Comparison of ENCODE assay signal across 8 mouse cellular contexts in genomic region chr9:72530237-72530636, GRCm38 (mm10). TPM values are rescaled to one million over a fixed set of nuclear protein-coding genes. Genes with fewer than 3 reads are reported as not detected.
A peak's percentile ranks its signal among the peaks of the same experiment; 100 is the strongest.
DNase-seq lines count a peak whose midpoint lies in the region; ATAC-seq and TF ChIP-seq lines count a peak whose summit lies in the region.

No protein-coding gene starts in this region.

- peak overlapping the region; percentile 72 for H3K4me2 ChIP-seq in CH12.LX (ENCODE audit: insufficient read depth, low read depth, poor library complexity, severe bottlenecking)
- H3K4me2 ChIP-seq in heart, embryonic 13.5 days: peak overlapping the region; percentile 75
- peak overlapping the region; percentile 92 for H3K4me2 ChIP-seq in liver, embryonic 16.5 days (ENCODE audit: low read depth, low read length)
- H3K4me2 ChIP-seq in neural tube, embryonic 14.5 days (ENCODE audit: low read depth, low read length): peak overlapping the region; percentile 53; the same call in 1 of the 2 replicates

- dilution Hi-C loops in CH12.LX (cut with MboI; ENCODE audit: extremely low pct_ligation_motif_present, extremely low pct_unique_long_range_greater_than_20kb, low sequenced_read_pairs): no loop called here

- H3K36me3 ChIP-seq in CH12.LX (replicated peaks in 1 of 2; ENCODE audit: control insufficient read depth in 1 of 2, insufficient read depth in 1 of 2, low read length in 1 of 2): peaks cover 0 to 7% of the 10 kb centered on the region in 2 experiments
- H3K36me3 ChIP-seq in heart, embryonic 13.5 days: no peaks in the 10 kb centered on the region
- H3K36me3 ChIP-seq in liver, embryonic 16.5 days (ENCODE audit: control insufficient read depth, insufficient read depth): no peaks in the 10 kb centered on the region
- H3K36me3 ChIP-seq in neural tube, embryonic 14.5 days (ENCODE audit: control insufficient read depth, insufficient read depth, low read length): no peaks in the 10 kb centered on the region
- H3K36me3 ChIP-seq in testis, adult 2 months (ENCODE audit: control insufficient read depth, insufficient read depth, low read length): no peaks in the 10 kb centered on the region

- H3K79me2 ChIP-seq in CH12.LX (replicated peaks; ENCODE audit: control insufficient read depth, extremely low read depth, insufficient read depth, poor library complexity, severe bottlenecking): peaks cover 15% of the 10 kb centered on the region

- peak; percentile 70 for TF ChIP-seq EP300 in CH12.LX (IDR thresholded peaks at IDR 0.05; ENCODE audit: low read length)

- H3K4me1 ChIP-seq in CH12.LX (ENCODE audit: control insufficient read depth in 1 of 2, insufficient read depth in 2 of 2): peaks cover 0 to 36% of the 10 kb centered on the region in 2 experiments; a peak in 3 of 4 replicates
- H3K4me1 ChIP-seq in heart, embryonic 13.5 days: peaks cover 19% of the 10 kb centered on the region
- H3K4me1 ChIP-seq in liver, embryonic 16.5 days (ENCODE audit: control insufficient read depth, low read depth, low read length): peaks cover 16% of the 10 kb centered on the region
- peaks cover 14% of the 10 kb centered on the region for H3K4me1 ChIP-seq in neural tube, embryonic 14.5 days (ENCODE audit: control insufficient read depth, insufficient read depth, low read length)
- peaks cover 12% of the 10 kb centered on the region for H3K4me1 ChIP-seq in testis, adult 2 months (ENCODE audit: control insufficient read depth, insufficient read depth, low read length)

- peak; percentile 98 for DNase-seq in CH12.LX (ENCODE audit: extremely low read depth)
- peak; percentile 96 for DNase-seq in brain, embryonic 14.5 days (ENCODE audit: low read depth)
- DNase-seq in large intestine, adult 2 months (ENCODE audit: low read depth, low spot score): peak; percentile 88

- no peaks in the 10 kb centered on the region for H3K27me3 ChIP-seq in CH12.LX (replicated peaks)
- no peaks in the 10 kb centered on the region for H3K27me3 ChIP-seq in heart, embryonic 13.5 days (replicated peaks)
- H3K27me3 ChIP-seq in liver, embryonic 16.5 days (ENCODE audit: control insufficient read depth, insufficient read depth, low read depth, low read length): no peaks in the 10 kb centered on the region
- H3K27me3 ChIP-seq in neural tube, embryonic 14.5 days (ENCODE audit: control insufficient read depth, insufficient read depth, low read length): no peaks in the 10 kb centered on the region
- no peaks in the 10 kb centered on the region for H3K27me3 ChIP-seq in testis, adult 2 months (ENCODE audit: control insufficient read depth, insufficient read depth, low read length)

- peak overlapping the region; percentile 94 for H3K9ac ChIP-seq in CH12.LX (ENCODE audit: insufficient read depth, low read depth)
- H3K9ac ChIP-seq in heart, embryonic 13.5 days: no peak overlapping the region
- no peak overlapping the region for H3K9ac ChIP-seq in liver, embryonic 16.5 days (ENCODE audit: low read depth, low read length)
- no peak overlapping the region for H3K9ac ChIP-seq in neural tube, embryonic 14.5 days (replicated peaks; ENCODE audit: low read depth, low read length)

- TF ChIP-seq POLR2A in CH12.LX (IDR thresholded peaks at IDR 0.05; ENCODE audit: low read depth, low read length): peak; percentile 62
- TF ChIP-seq POLR2A in brain, embryonic 14.5 days (IDR thresholded peaks at IDR 0.05; ENCODE audit: borderline replicate concordance, extremely low read depth, insufficient read depth, insufficient read length, poor library complexity, severe bottlenecking): no peak
- peak; percentile 40; the same call in 1 of the 2 replicates for TF ChIP-seq POLR2A in testis, adult 2 months (IDR thresholded peaks at IDR 0.05; ENCODE audit: control insufficient read depth, low read depth, low read length)

- H3K4me3 ChIP-seq in CH12.LX (replicated peaks in 1 of 3; ENCODE audit: low read depth in 2 of 3, low read length in 2 of 3, poor library complexity in 1 of 3): peak overlapping the region; percentile 42 to 94 (median 50)
- no peak overlapping the region for H3K4me3 ChIP-seq in heart, embryonic 13.5 days
- peak overlapping the region; percentile 11; the same call in 1 of the 2 replicates for H3K4me3 ChIP-seq in liver, embryonic 16.5 days (ENCODE audit: low read depth, low read length)
- no peak overlapping the region for H3K4me3 ChIP-seq in neural tube, embryonic 14.5 days (ENCODE audit: low read depth, low read length)
- peak overlapping the region; percentile 35; the same call in 1 of the 2 replicates for H3K4me3 ChIP-seq in testis, adult 2 months (ENCODE audit: control insufficient read depth, low read depth, low read length)

- peak; percentile 95 to 100 for TF ChIP-seq CTCF in CH12.LX (conservative IDR thresholded peaks at IDR 0.05 in 1 of 2, IDR thresholded peaks at IDR 0.05 in 1 of 2; ENCODE audit: low read depth in 2 of 2, low read length in 2 of 2)
- TF ChIP-seq CTCF in brain, embryonic 14.5 days (IDR thresholded peaks at IDR 0.05; ENCODE audit: borderline replicate concordance, extremely low read depth, insufficient read depth, insufficient read length): peak; percentile 100
- TF ChIP-seq CTCF in testis, adult 2 months (IDR thresholded peaks at IDR 0.05; ENCODE audit: control insufficient read depth, insufficient read depth, insufficient replicate concordance, low read depth, low read length): peak; percentile 98

- ATAC-seq in erythroid progenitor cell, adult 5-6 weeks (replicated peaks; ENCODE audit: low FRiP score, poor library complexity, severe bottlenecking): peak; percentile 85
- ATAC-seq in heart, embryonic 13.5 days (ENCODE audit: extremely low read depth, insufficient number of reproducible peaks, low FRiP score, low TSS enrichment): no peak
- 0 out of 2 replicates have a peak, but pooled peaks have one; percentile 17 for ATAC-seq in liver, embryonic 16.5 days (ENCODE audit: low read depth)
- no peak for ATAC-seq in neural tube, embryonic 14.5 days (ENCODE audit: low read depth)

- WGBS in heart, embryonic 13.5 days: 2% methylated on average over 12 of the region's 12 CpGs
- under 1% methylated on average over 12 of the region's 12 CpGs for WGBS in large intestine, adult 2 months
- WGBS in liver, embryonic 16.5 days (ENCODE audit: insufficient replicate concordance): under 1% methylated on average over 12 of the region's 12 CpGs
- under 1% methylated on average over 12 of the region's 12 CpGs for WGBS in neural tube, embryonic 14.5 days

- H3K9me3 ChIP-seq in CH12.LX (replicated peaks; ENCODE audit: low read length): no peaks in the 10 kb centered on the region
- H3K9me3 ChIP-seq in heart, embryonic 13.5 days: no peaks in the 10 kb centered on the region
- H3K9me3 ChIP-seq in liver, embryonic 16.5 days (replicated peaks; ENCODE audit: control insufficient read depth, low read length): no peaks in the 10 kb centered on the region
- no peaks in the 10 kb centered on the region for H3K9me3 ChIP-seq in neural tube, embryonic 14.5 days (ENCODE audit: control insufficient read depth, low read length)

- TF ChIP-seq RAD21 in CH12.LX (IDR thresholded peaks at IDR 0.05; ENCODE audit: low read depth, low read length): peak; percentile 62

- in situ Hi-C loops in CH12.LX (cut with MboI; ENCODE audit: low pct_ligation_motif_present, low pct_unique_long_range_greater_than_20kb, low sequenced_read_pairs): no loop called here

- no peak overlapping the region for H3K27ac ChIP-seq in CH12.LX (ENCODE audit: insufficient read depth, low read depth)
- H3K27ac ChIP-seq in heart, embryonic 13.5 days (replicated peaks): no peak overlapping the region
- H3K27ac ChIP-seq in liver, embryonic 16.5 days (ENCODE audit: low read length): no peak overlapping the region; the same call in 1 of the 2 replicates
- H3K27ac ChIP-seq in neural tube, embryonic 14.5 days (ENCODE audit: low read depth, low read length): no peak overlapping the region
- H3K27ac ChIP-seq in testis, adult 2 months (ENCODE audit: control insufficient read depth, insufficient read depth, low read depth, low read length): peak overlapping the region; percentile 66; the same call in 1 of the 2 replicates

TF ChIP-seq in CH12.LX, 34 proteins besides CTCF, POLR2A, EP300 and RAD21 (continues in another document):
- TF ChIP-seq SIN3A (IDR thresholded peaks at IDR 0.05; ENCODE audit: low read length) (peak; percentile 98), MXI1 (IDR thresholded peaks at IDR 0.05; ENCODE audit: low read depth, low read length) (peak; percentile 95), ZC3H11A (IDR thresholded peaks at IDR 0.05; ENCODE audit: low read depth, low read length) (peak; percentile 42; the same call in 1 of the 2 replicates), ETS1 (conservative IDR thresholded peaks at IDR 0.05; ENCODE audit: low read depth, low read length) (peak; percentile 59), ZKSCAN1 (IDR thresholded peaks at IDR 0.05; ENCODE audit: borderline replicate concordance, low read depth, low read length) (no peak), TBP (conservative IDR thresholded peaks at IDR 0.05; ENCODE audit: low read depth, low read length) (peak; percentile 94)

RNA-seq across cellular contexts. Expression of gene Rfx7, which starts 1.8 kb away (rescaled TPM):
- total RNA-seq in CH12.LX (2012; rRNA removed) (18.4 and 21.0 TPM in 2 replicates), CH12.LX (2014; rRNA removed) (27.3 and 30.0 TPM in 2 replicates)
- polyA plus RNA-seq in CH12.LX (2012; ENCODE audit: insufficient read length, low read depth): 42.2 and 49.9 TPM in 2 replicates
- polyA plus RNA-seq in brain, embryonic 14.5 days (2012; rRNA removed): 23.3 and 36.9 TPM in 2 replicates
- total RNA-seq in erythroid progenitor cell, adult 5-6 weeks (2015; ENCODE audit: low replicate concordance): 13.8 and 17.3 TPM in 2 replicates
- total RNA-seq in erythroid progenitor cell, adult 5-6 weeks (2017; ENCODE audit: low replicate concordance): 4.5 and 5.4 TPM in 2 replicates
- 6.1 TPM in 2 replicates for polyA plus RNA-seq in heart, embryonic 13.5 days (2015; fragmentation: Nextera tagmentation; extraction: Ambion mirVana)
- 4.5 and 8.2 TPM in 2 replicates for polyA plus RNA-seq in large intestine, adult 2 months (2012; rRNA removed)
- polyA plus RNA-seq in liver, embryonic 16.5 days (2015; fragmentation: Nextera tagmentation; extraction: Ambion mirVana): 2.1 and 2.5 TPM in 2 replicates
- polyA plus RNA-seq in neural tube, embryonic 14.5 days (2014; fragmentation: Nextera tagmentation; extraction: Ambion mirVana): 27.5 and 29.9 TPM in 2 replicates
- 5.6 and 6.4 TPM in 2 replicates for polyA plus RNA-seq in testis, adult 2 months (2012; rRNA removed)

RNA-seq across cellular contexts. Expression of gene Tex9, which starts 38.2 kb away (rescaled TPM):
- total RNA-seq in CH12.LX (2012; rRNA removed): 12.7 and 16.7 TPM in 2 replicates
- 12.1 and 17.0 TPM in 2 replicates for total RNA-seq in CH12.LX (2014; rRNA removed)
- 27.4 and 29.2 TPM in 2 replicates for polyA plus RNA-seq in CH12.LX (2012; ENCODE audit: insufficient read length, low read depth)
- polyA plus RNA-seq in brain, embryonic 14.5 days (2012; rRNA removed): 31.0 and 33.1 TPM in 2 replicates
- total RNA-seq in erythroid progenitor cell, adult 5-6 weeks (2015; ENCODE audit: low replicate concordance): 25.9 and 51.1 TPM in 2 replicates
- 58.1 and 61.0 TPM in 2 replicates for total RNA-seq in erythroid progenitor cell, adult 5-6 weeks (2017; ENCODE audit: low replicate concordance)
- 14.8 and 15.6 TPM in 2 replicates for polyA plus RNA-seq in heart, embryonic 13.5 days (2015; fragmentation: Nextera tagmentation; extraction: Ambion mirVana)
- polyA plus RNA-seq in large intestine, adult 2 months (2012; rRNA removed): 0.97 and 1.4 TPM in 2 replicates
- 2.4 and 3.2 TPM in 2 replicates for polyA plus RNA-seq in liver, embryonic 16.5 days (2015; fragmentation: Nextera tagmentation; extraction: Ambion mirVana)
- polyA plus RNA-seq in neural tube, embryonic 14.5 days (2014; fragmentation: Nextera tagmentation; extraction: Ambion mirVana): 26.8 and 32.2 TPM in 2 replicates
- polyA plus RNA-seq in testis, adult 2 months (2012; rRNA removed): 29.3 and 38.0 TPM in 2 replicates

Comparison
In these comparisons a context has a peak if more than half of its experiments do, and no peak if none do; other contexts are left out.
1. H3K4me3 ChIP-seq: peak in CH12.LX (3 of 3), liver, embryonic 16.5 days (single experiment) and testis, adult 2 months (single experiment); none in heart, embryonic 13.5 days (single experiment) and neural tube, embryonic 14.5 days (single experiment).
2. ATAC-seq: peak in erythroid progenitor cell, adult 5-6 weeks (single experiment) and liver, embryonic 16.5 days (single experiment); none in heart, embryonic 13.5 days (single experiment) and neural tube, embryonic 14.5 days (single experiment).
3. Peak in every context shown above with its lines, with median percentiles within 50 percentile points of each other: DNase-seq, H3K4me2 ChIP-seq and CTCF ChIP-seq.